Mouse (Mus musculus): ENCODE data around the gene A930033H14Rik. TPM values are rescaled to one million over a fixed set of nuclear protein-coding genes. Genes with fewer than 3 reads are reported as not detected.

Gene A930033H14Rik
- total RNA-seq, 2 experiments from 2014 or later, result 3.6 to 4.0 TPM

DNA sequence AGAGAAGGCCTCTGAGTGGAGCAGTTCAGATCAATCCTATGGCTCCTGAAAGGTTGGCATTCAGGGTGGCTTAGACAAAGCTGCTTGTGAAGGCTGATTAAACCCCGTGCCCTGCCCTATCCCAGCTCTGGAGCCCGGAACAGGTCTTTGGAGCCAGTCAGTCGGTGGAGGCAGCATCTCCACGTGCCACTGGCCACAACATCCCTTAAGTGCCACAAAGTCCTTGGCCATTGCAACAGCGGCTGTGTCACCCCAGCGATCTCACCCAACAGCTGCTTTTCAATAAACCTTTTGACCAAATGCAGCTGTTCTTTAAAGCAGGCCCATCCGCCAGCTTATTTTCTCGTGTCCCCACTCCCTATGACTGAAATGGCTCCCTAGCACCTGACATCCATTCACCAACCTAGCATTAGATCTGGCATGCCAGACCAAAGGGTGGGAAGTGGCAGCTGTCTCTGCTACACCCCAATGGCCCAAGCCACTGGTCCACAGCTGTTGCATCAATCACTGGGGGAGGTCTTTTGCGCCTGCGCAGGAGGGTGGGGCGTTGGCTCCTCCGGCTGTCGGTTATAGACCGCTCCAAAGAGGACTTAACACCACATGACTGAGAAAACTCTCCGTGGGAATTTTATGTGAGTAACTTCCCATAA lies 4.8 kb downstream of the A930033H14Rik start:
- intact Hi-C loops (cut with DNase I), result no loop called here

DNA sequence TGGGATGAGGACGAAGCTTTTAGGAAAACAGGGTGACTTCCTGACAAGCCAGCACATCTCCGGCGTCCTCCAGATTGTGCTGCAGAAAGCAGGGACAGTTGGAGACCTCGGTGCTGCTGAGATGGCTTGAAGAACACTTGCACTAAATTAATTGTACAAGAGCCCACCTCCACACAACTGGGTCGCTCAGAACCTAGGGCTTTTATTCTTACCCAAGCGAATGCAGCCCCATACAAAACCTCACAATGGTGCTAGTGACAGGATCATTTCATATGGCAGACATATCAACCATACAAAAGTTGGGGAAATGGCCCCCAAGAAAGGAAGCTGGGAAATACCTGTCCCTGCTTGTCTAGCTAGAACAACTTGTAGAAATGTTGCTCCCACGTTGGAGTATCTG lies 5.4 kb downstream of the A930033H14Rik start:
- intact Hi-C loops (cut with DNase I), result no loop called here
- no peak for DNase-seq (ENCODE audit: low spot score in 2 of 2)

More for the DNA sequence above, 4.8 kb downstream of the A930033H14Rik start:
- DNase-seq (ENCODE audit: low spot score in 2 of 2), result no peak

- intact Hi-C loops (cut with DNase I), result no loop called here
- DNase-seq (ENCODE audit: low spot score in 2 of 2), result no peak
These were observed 6.8 kb downstream of the A930033H14Rik start for GRCm38 (mm10) chr10:69206081-69206480.

DNA sequence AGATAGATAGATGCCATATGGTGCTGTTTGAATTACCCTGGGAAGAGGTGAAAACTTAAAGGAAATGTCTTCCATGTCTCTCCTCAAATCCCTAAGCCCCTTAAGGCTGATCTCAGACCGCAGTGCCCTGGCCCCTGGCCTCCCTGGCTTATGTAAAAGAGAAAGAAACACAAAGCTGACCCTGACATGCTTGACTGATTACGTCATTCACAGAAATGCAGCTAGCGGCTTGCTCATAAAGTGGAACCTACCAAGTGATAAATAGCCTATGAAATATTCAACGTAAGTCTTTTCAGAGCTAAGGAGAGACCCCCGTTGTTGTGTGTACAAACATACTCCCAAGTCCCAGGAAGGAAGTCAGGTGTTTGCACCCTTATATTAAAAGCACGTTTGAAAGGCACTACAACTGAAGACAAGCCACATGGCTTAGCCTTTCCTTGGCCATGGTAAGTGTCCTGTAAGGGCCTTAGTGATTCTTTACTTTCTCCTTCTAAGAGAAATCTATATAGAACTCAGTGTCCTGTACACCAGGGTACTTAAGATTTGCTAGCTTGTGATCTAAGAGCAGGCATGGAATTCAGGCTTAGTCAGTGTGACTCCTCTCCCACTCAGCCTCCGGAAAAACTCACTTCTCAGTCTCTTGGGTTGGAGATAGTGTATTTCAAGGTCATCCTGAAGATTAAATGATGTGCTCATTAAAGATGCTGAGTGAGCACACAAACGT lies 8.1 kb downstream of the A930033H14Rik start:
- DNase-seq (ENCODE audit: low spot score in 2 of 2), result no peak
- intact Hi-C loops (cut with DNase I), result no loop called here

- intact Hi-C loops (cut with DNase I), result no loop called here
- no peak for DNase-seq (ENCODE audit: low spot score in 2 of 2)
These were observed 19.2 kb downstream of the A930033H14Rik start for GRCm38 (mm10) chr10:69193721-69194120.

- DNase-seq (ENCODE audit: low spot score in 2 of 2), result no peak
- intact Hi-C loops (cut with DNase I), result no loop called here
These were observed 20.6 kb downstream of the A930033H14Rik start for GRCm38 (mm10) chr10:69192266-69192665.

DNA sequence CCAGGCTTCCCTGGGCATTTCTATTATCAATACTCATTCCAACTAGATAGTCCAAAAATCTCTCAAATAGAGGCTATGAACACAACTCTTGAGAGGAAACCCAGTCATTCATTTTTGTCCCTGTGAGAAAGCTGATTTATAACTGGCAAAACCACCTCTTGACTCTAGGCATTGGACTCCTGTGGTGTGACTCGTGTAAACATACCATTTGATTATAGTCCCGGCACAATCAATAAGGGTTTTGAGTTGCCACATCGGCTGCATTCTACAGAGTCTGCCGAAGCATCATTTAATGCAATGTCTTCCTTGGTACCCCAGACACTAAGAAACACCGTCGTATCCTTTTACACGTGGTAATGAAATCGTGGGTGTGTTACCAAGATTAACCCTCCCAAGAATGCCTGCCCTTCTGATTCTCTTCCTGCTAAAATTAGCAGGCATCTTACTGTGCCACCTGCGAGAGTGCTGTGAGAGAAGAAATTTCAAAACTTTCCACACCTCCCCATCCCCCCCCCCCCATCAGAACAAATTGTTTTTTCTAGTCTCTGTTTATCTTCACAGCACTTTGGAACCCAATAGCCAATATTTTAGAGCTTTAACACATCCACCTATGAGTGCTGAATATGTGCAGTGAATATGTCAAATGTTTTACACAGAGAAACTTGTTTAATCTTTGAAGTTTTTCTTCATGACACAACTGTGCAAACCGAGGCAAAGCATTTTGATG lies 22.3 kb downstream of the A930033H14Rik start:
- no peak for DNase-seq (ENCODE audit: low spot score in 2 of 2)
- intact Hi-C loops (cut with DNase I), result no loop called here

GRCm38 (mm10) chr10:69187773-69188443 lies 25.0 kb downstream of the A930033H14Rik start:
- DNase-seq (ENCODE audit: low spot score in 2 of 2), result no peak
- intact Hi-C loops (cut with DNase I), result loop anchor here (2.0 kb wide), 1 partner anchor 25 kb away; the partner anchor contains the start of gene A930033H14Rik

DNA sequence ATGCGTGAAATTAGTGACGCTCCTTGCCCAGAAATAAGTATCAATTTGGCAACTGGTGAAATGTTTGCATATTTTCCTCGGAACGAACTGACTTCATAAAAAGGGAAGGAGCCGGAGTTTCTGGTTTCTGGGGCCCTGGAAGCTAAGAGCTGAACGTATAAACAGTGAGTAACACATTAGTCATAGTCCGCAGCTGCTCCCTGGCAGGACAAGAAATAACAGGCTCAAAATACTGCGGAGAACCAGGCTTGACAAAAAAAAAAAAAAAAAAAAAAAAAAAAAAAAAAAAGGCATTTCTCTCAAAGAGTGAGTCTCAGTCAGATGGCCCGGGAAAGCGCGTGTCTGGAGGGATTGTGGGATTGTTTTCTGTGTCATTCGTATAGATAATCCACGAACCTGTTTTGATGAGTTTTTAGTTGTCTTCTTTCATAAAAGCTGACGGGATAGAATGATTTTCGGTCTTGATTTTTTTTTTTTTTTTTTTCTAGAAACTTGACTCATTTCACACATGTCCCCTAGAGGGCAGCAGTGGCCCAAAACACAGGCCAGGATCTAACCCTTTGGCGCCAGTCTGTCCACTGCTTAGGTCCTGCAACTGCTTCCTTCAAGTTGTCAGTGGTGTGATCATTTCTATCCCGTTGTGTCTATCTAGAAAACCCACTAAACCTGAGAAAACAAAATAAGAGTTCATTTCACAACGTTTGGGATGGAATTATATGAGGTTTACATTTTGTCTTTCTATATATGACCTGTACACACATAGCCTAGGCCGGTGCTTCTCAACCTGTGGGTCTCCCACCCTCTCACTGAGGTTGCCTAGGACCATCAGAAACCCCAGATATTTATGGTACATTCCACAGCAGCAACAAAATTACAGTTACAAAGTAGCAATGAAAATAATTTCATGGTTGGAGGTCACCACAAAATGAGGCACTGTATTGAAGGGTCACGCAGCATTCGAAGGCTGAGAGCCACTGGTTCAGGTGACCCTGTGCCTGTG lies 26.7 kb downstream of the A930033H14Rik start:
- peak; percentile 55 to 90 for DNase-seq (ENCODE audit: low spot score in 2 of 2)
- intact Hi-C loops (cut with DNase I), result loop anchor here (1.0 to 2.0 kb wide), 2 partner anchors 27 to 121 kb away; partner anchors contain the start of gene A930033H14Rik

- intact Hi-C loops (cut with DNase I), result no loop called here
- DNase-seq (ENCODE audit: low spot score in 2 of 2), result no peak
These were observed 27.5 kb downstream of the A930033H14Rik start for GRCm38 (mm10) chr10:69185431-69185830.

DNA sequence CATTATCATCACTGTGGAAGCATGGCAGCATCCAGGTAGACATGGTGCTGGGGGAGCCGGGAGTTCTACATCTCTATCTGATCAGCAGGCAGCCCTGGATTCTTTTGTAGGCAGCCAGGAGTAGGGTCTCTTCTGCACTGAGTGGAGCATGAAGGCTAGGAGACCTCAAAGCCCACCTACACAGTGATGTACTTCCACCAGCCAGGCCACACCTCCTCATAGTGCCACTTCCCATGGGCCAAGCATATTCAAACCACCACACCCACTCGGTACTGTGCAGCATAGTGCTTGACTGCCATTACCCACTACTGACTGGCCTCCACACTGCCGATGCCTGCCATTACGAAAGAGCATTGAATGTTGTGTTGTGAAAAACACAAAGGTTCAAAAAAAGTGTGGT lies 28.0 kb downstream of the A930033H14Rik start:
- DNase-seq (ENCODE audit: low spot score in 2 of 2), result no peak
- intact Hi-C loops (cut with DNase I), result no loop called here

DNA sequence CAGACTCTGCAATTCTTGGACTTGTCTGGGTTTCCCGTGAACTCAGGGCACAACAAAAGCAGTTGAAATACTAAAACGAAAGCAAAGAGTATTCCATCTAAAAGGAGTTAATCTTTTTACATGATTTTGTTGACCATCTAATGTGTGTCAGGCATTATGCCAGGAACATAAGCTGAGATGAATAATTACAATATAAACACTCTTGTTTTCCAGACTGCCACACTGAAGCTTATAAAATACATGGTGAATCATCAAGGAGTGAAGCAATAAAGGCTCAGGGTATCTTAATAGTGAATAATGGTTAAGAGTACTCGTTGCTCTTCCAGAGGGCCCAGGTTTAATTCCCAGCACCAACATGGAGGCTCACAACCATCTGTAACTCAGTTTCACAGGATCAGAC lies 31.9 kb downstream of the A930033H14Rik start:
- no peak for DNase-seq (ENCODE audit: low spot score in 2 of 2)
- intact Hi-C loops (cut with DNase I), result no loop called here

DNA sequence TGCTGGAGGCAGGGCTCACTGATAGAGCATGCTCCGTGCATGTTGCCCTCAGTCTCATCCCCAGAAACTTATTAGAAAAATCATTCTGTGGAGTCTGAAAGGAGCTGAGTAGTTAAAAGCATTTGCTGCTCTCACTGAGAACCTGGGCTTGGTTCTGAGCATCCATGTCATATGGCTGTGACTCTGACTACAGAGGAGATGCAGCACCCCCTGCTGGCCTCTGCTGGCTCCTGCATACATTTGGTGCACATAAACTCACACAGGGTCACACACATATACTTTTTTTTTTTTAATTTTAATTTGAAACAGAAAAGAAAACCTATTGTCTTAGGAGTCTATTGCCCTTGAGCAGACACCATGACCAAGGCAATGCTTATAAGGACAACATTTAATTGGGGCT lies 33.6 kb downstream of the A930033H14Rik start:
- DNase-seq (ENCODE audit: low spot score in 2 of 2), result no peak
- intact Hi-C loops (cut with DNase I), result no loop called here

- intact Hi-C loops (cut with DNase I), result no loop called here
- DNase-seq (ENCODE audit: low spot score in 2 of 2), result peak in 1 of 2 experiments; percentile 32
These were observed 36.8 kb downstream of the A930033H14Rik start for GRCm38 (mm10) chr10:69176116-69176515.

- no peak for DNase-seq (ENCODE audit: low spot score in 2 of 2)
- intact Hi-C loops (cut with DNase I), result no loop called here
These were observed 40.5 kb downstream of the A930033H14Rik start for GRCm38 (mm10) chr10:69172412-69172811.

DNA sequence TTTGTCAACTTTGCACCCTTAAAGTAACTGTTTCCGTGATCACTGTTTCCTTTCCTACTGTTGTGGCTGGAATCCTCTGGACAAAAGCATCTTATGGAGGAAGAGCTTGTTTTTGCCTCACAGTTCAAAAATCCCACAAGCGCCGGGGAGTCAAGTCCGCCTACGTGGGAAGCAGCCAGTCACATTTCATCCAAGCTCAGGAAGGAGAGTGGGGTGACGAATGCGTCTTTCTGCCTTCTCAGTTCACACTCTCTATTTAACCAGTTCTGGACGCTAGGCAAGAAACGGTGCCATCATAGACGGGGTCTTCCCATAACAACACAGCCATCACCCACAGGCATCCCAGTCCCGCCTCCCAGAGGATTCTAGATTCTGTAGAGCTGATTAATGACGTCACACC lies 46.4 kb downstream of the A930033H14Rik start:
- intact Hi-C loops (cut with DNase I), result loop anchor here (5.0 kb wide), 1 partner anchor 264 kb away; no protein-coding TSS in a partner anchor

DNA sequence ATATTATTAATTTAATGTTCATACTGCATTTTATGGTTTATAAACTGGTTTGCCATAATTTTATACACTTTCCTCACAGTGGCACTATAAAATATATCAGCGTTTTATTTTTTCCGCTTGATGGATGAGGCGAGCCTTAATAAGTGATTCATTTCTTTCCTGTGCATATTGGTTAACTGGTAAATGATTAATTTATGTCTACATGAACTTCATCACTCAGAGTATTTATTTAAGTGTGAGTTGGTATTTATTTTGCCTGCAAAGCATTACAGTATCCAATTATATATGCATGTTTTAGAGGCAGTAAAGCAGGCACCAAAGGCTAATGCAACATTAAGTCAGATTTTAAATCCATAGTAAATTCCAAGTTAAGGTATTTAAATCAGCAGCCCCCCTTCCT lies 47.1 kb downstream of the A930033H14Rik start:
- DNase-seq (ENCODE audit: low spot score in 2 of 2), result no peak
- intact Hi-C loops (cut with DNase I), result loop anchor here (5.0 kb wide), 1 partner anchor 264 kb away; no protein-coding TSS in a partner anchor

More for the DNA sequence above, 46.4 kb downstream of the A930033H14Rik start:
- DNase-seq (ENCODE audit: low spot score in 2 of 2), result peak in 1 of 2 experiments; percentile 65

DNA sequence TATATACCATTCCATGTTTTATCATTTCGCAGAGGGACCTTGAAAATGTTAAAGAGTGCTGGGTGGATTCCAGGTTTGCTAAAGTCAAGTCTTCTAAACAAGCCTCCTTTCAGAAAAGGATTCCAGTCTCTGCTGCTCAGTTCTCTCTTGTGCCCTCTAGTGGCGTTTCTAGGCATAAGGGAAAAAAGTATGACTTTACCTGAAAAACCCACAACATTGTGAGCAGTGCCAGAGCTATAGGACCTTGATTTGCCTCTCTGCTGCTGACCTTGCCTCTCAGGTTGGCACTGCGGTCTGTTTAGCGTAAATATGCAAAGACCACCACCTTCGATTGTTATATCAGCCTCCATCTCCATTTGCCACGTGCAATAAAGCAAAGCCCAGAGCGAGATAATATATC lies 47.8 kb downstream of the A930033H14Rik start:
- intact Hi-C loops (cut with DNase I), result loop anchor here (5.0 kb wide), 1 partner anchor 263 kb away; no protein-coding TSS in a partner anchor
- peak; percentile 24 to 47 for DNase-seq (ENCODE audit: low spot score in 2 of 2)
